Mouse (Mus musculus) ES-E14 (cell line): ENCODE measurements around the gene Olfr646. TPM values are rescaled to one million over a fixed set of nuclear protein-coding genes. Genes with fewer than 3 reads are reported as not detected.

ENCODE experiments used
- DNase-seq: peaks from one replicate; pipeline ENCODE4 v3.0.0-alpha.2; 2013; ENCODE audit warnings: low read depth, low spot score
- H3K27ac ChIP-seq: 2 replicates; pipeline ENCODE4 v1.5.1; 2012; ENCODE audit warnings: low read depth, mild to moderate bottlenecking, low read length, moderate library complexity, mixed read lengths; ENCODE audit not compliant: poor library complexity, insufficient read depth, severe bottlenecking
- H3K36me3 ChIP-seq: 2 replicates; pipeline ENCODE4 v1.6.1; 2012; ENCODE audit warnings: mild to moderate bottlenecking, low read length, moderate library complexity, mixed read lengths; ENCODE audit not compliant: control insufficient read depth, poor library complexity, insufficient read depth, severe bottlenecking
- H3K4me1 ChIP-seq, 2 experiments: fragments of 150-350 bp in 1 of 2; sonication (generic) in 1 of 2; 2 replicates each; pipeline ENCODE4 v1.6.1; 2012; ENCODE audit warnings: low read length in 2 of 2, mild to moderate bottlenecking in 1 of 2, mixed read lengths in 1 of 2; ENCODE audit not compliant: control insufficient read depth in 2 of 2, insufficient read depth in 2 of 2, poor library complexity in 1 of 2
- H3K4me3 ChIP-seq, 2 experiments: fragments of 150-350 bp in 1 of 2; sonication (generic) in 1 of 2; 2 replicates each; pipeline ENCODE4 v1.5.1; 2012; ENCODE audit warnings: low read length in 2 of 2, low read depth in 1 of 2, mild to moderate bottlenecking in 1 of 2, mixed read lengths in 1 of 2; ENCODE audit not compliant: insufficient read depth in 1 of 2, poor library complexity in 1 of 2, severe bottlenecking in 1 of 2
- H3K9ac ChIP-seq: 2 replicates; pipeline ENCODE4 v1.6.1; 2012; ENCODE audit warnings: low read depth, mild to moderate bottlenecking, low read length, mixed read lengths; ENCODE audit not compliant: poor library complexity, insufficient read depth, severe bottlenecking
- H3K9me3 ChIP-seq: fragments of 150-350 bp; sonication (generic); 2 replicates; pipeline ENCODE4 v1.6.1; 2012; ENCODE audit warnings: low read depth, mild to moderate bottlenecking, low read length; ENCODE audit not compliant: control insufficient read depth, insufficient read depth
- CHD2 ChIP-seq: IDR thresholded peaks from 2 replicates; pipeline ENCODE4 v1.6.1; 2014; ENCODE audit warnings: mild to moderate bottlenecking, low read depth, low read length, inconsistent platforms
- HCFC1 ChIP-seq: IDR thresholded peaks from 2 replicates; pipeline ENCODE4 v1.6.1; 2012; ENCODE audit warnings: low read length, inconsistent platforms, borderline replicate concordance; ENCODE audit not compliant: insufficient read depth
- MAFK ChIP-seq: IDR thresholded peaks from 2 replicates; pipeline ENCODE4 v1.6.1; 2014; ENCODE audit warnings: mild to moderate bottlenecking, low read depth, low read length, inconsistent platforms; ENCODE audit not compliant: insufficient read depth
- ZC3H11A ChIP-seq: IDR thresholded peaks from 2 replicates; pipeline ENCODE4 v1.6.1; 2012; ENCODE audit warnings: low read depth, mild to moderate bottlenecking, inconsistent platforms, low read length, borderline replicate concordance
- ZNF384 ChIP-seq: IDR thresholded peaks from 2 replicates; pipeline ENCODE4 v1.6.1; 2012; ENCODE audit warnings: low read depth, low read length, inconsistent platforms
- in situ Hi-C, 2 experiments: fragments of 600-800 bp; cut with MboI; formaldehyde crosslinking; loops; one replicate each; pipeline ENCODE4 v1.15.1; 2025; ENCODE audit warnings: low sequenced_read_pairs in 2 of 2, inconsistent platforms in 1 of 2; ENCODE audit not compliant: unreplicated experiment in 2 of 2
- total RNA-seq: library from RNA; depleted of rRNA; stranded (reverse); fragments of 300-350 nt; gene quantifications from 2 replicates; pipeline ENCODE4 v1.2.3, GENCODE M21; 2012; rRNA removed

The Olfr646 gene
- total RNA-seq = not detected in 2 replicates

DNA sequence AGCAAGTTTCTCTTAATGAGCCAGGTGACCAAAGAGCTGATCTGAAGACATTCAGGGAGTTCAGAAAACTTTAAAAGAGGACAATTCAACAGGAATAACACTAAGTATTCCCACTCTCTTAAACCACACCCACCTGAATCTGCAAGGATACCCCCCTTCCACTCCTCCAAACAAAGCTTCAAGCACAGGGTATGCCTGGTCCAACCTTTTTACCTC lies at the start of gene Olfr646:
Olfr646 (plus strand) TSS at position 117 of the 216 bp plus-strand sequence.
- no peaks in the 10 kb centered on the region for H3K4me1 ChIP-seq
- TF ChIP-seq CHD2 (no peak), ZNF384 (no peak), ZC3H11A (no peak), MAFK (no peak), HCFC1 (no peak)
- no peaks in the 10 kb centered on the region for H3K9me3 ChIP-seq
- H3K27ac ChIP-seq = no peak within 1 kb of the TSS
- no peak within 1 kb of the TSS for H3K9ac ChIP-seq
- H3K36me3 ChIP-seq = no peaks in the 10 kb centered on the region
- DNase-seq = no peak
- in situ Hi-C loops = no loop called here
- no peak within 1 kb of the TSS for H3K4me3 ChIP-seq

DNA sequence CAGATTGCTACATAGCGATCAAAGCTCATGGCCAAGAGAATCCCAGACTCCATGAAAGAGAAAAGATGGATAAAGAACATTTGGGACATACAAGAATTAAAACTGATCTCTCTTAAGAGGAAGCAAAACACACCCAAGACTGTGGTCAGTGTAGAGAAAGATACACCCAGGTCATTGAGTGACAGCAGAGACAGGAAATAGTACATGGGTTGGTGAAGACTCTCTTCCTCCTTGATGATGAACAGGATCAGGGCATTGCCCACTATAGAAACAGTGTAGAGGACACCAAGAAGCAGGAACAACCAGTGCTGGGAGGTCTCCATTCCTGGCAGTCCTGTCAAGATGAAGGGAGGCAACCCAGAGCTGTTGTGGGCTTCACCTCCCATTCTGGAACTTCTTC lies 45.5 kb upstream of the Olfr646 start:
- H3K4me3 ChIP-seq = no peak overlapping the region
- no peak overlapping the region for H3K9ac ChIP-seq
- TF ChIP-seq ZC3H11A = no peak
- TF ChIP-seq ZNF384 = no peak
- no peak for TF ChIP-seq CHD2
- TF ChIP-seq MAFK = no peak
- TF ChIP-seq HCFC1 = no peak
- in situ Hi-C loops = no loop called here
- H3K27ac ChIP-seq = no peak overlapping the region
- no peaks in the 10 kb centered on the region for H3K9me3 ChIP-seq
- H3K36me3 ChIP-seq = no peaks in the 10 kb centered on the region
- DNase-seq = no peak
- no peaks in the 10 kb centered on the region for H3K4me1 ChIP-seq

DNA sequence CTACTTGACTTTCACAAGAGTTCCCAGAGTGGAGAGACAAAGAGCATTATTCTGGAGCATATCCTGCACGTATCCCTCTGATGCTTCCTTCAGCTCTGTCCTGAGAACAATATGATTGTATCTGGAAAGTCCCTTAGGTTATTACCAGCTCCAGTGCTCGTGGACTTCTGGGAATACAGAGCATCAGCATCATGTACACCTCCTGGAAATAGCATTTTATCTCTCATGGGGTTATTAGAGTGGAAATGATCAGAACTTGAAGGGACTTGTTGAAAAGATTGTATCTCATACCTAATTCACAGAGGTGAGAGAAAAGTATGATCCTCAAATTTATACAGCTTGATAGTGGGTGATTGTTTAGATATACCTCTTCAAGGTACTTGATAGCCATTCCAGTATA lies 43.3 kb upstream of the Olfr646 start, which contains the start of gene 4930516K23Rik:
4930516K23Rik (minus strand) TSS at position 101 of the 400 bp plus-strand sequence.
- H3K27ac ChIP-seq = no peak within 1 kb of the TSS
- no peaks in the 10 kb centered on the region for H3K4me1 ChIP-seq
- TF ChIP-seq ZC3H11A (no peak), CHD2 (no peak), HCFC1 (no peak), MAFK (no peak), ZNF384 (no peak)
- H3K36me3 ChIP-seq = no peaks in the 10 kb centered on the region
- H3K9ac ChIP-seq = no peak within 1 kb of the TSS
- in situ Hi-C loops = no loop called here
- no peak for DNase-seq
- H3K9me3 ChIP-seq = no peaks in the 10 kb centered on the region
- H3K4me3 ChIP-seq = no peak within 1 kb of the TSS

DNA sequence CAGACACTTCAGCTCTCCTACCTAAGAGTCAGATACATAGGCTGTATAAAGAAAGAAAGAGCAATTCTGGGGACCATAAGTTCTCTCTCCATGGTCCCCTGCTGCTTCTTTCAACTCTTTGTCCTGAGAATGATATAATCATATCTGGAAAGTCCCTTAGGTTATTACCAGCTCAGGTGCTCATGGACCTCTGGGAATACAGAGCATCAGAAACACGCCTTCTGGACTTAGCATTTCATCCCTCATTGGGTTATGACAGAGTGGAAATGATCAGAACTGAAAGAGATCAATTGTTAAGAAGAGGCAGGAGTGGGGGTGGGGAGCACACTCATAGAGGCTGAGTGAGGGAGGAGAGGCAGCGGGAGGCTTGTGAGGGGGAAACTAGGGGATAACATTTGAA lies 32.9 kb upstream of the Olfr646 start, which contains the start of gene Olfr644:
Olfr644 (minus strand) TSS at position 101 of the 400 bp plus-strand sequence.
- no peak for DNase-seq
- no peaks in the 10 kb centered on the region for H3K4me1 ChIP-seq
- no peaks in the 10 kb centered on the region for H3K9me3 ChIP-seq
- in situ Hi-C loops = no loop called here
- H3K27ac ChIP-seq = no peak within 1 kb of the TSS
- H3K9ac ChIP-seq = no peak within 1 kb of the TSS
- TF ChIP-seq CHD2 (no peak), HCFC1 (no peak), ZNF384 (no peak), ZC3H11A (no peak), MAFK (no peak)
- H3K4me3 ChIP-seq = no peak within 1 kb of the TSS
- no peaks in the 10 kb centered on the region for H3K36me3 ChIP-seq

DNA sequence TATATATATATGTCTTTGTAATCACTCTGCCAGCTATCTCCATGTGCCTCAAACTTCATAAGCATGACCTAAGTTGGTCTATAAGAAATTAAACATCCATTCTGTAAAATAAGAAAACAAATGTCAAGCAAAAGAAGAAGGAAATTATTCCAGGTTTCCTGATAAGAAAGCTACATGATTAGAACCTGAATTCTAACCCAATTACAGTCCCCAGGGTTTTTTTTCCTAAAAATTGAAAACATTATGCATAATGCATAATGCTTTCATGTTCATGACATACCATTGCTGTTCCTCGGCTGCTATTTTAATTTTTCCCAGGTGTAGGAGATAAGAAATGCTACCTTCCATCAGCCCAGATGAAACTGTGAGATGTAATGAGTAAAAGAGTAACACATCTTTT lies 19.3 kb upstream of the Olfr646 start, which contains the start of gene Olfr645:
Olfr645 (minus strand) TSS at position 101 of the 400 bp plus-strand sequence.
- Histone ChIP-seq H3K4me1 (no peaks in the 10 kb centered on the region), H3K9ac (no peak within 1 kb of the TSS), H3K4me3 (no peak within 1 kb of the TSS), H3K9me3 (no peaks in the 10 kb centered on the region), H3K27ac (no peak within 1 kb of the TSS), H3K36me3 (no peaks in the 10 kb centered on the region)
- in situ Hi-C loops = no loop called here
- no peak for DNase-seq
- TF ChIP-seq CHD2 = no peak
- no peak for TF ChIP-seq MAFK
- no peak for TF ChIP-seq ZC3H11A
- no peak for TF ChIP-seq ZNF384
- no peak for TF ChIP-seq HCFC1
